Mouse (Mus musculus): ENCODE results near the gene Dnttip1. TPM values are rescaled to one million over a fixed set of nuclear protein-coding genes. Genes with fewer than 3 reads are reported as not detected.
A peak's percentile ranks its signal among the peaks of the same experiment; 100 is the strongest.

Dnttip1 gene
- polyA plus RNA-seq, 1 experiment from 2014 or later: 70.5 TPM

- WGBS: 56% methylated on average over 1 of the region's 1 CpGs
- H3K4me2 ChIP-seq: no peak overlapping the region
These were observed 12.9 kb downstream of the Dnttip1 start for GRCm38 (mm10) chr2:164758692-164759091.

GRCm38 (mm10) chr2:164760059-164760833, 14.5 kb downstream of the Dnttip1 start:
- H3K27me3 ChIP-seq: no peaks in the 10 kb centered on the region
- no peak overlapping the region for H3K27ac ChIP-seq
- no peak overlapping the region for H3K4me2 ChIP-seq
- no peak overlapping the region for H3K9ac ChIP-seq
- H3K4me1 ChIP-seq: no peaks in the 10 kb centered on the region
- 74% methylated on average over 4 of the region's 4 CpGs for WGBS
- ATAC-seq (ENCODE audit: borderline replicate concordance, extremely low read depth, low FRiP score, low TSS enrichment): no peak
- no peak overlapping the region for H3K4me3 ChIP-seq
- H3K36me3 ChIP-seq: peaks cover 92% of the 10 kb centered on the region
- H3K9me3 ChIP-seq: no peaks in the 10 kb centered on the region

More at GRCm38 (mm10) chr2:164758692-164759091, 12.9 kb downstream of the Dnttip1 start:
- Histone ChIP-seq H3K9ac (no peak overlapping the region), H3K9me3 (no peaks in the 10 kb centered on the region), H3K4me3 (no peak overlapping the region), H3K36me3 (peaks cover 99% of the 10 kb centered on the region), H3K4me1 (no peaks in the 10 kb centered on the region), H3K27me3 (no peaks in the 10 kb centered on the region), H3K27ac (no peak overlapping the region)
- ATAC-seq (ENCODE audit: borderline replicate concordance, extremely low read depth, low FRiP score, low TSS enrichment): no peak

GRCm38 (mm10) chr2:164761502-164761901, 15.7 kb downstream of the Dnttip1 start:
- Histone ChIP-seq H3K4me2 (no peak overlapping the region), H3K27me3 (no peaks in the 10 kb centered on the region), H3K9ac (no peak overlapping the region), H3K36me3 (peaks cover 92% of the 10 kb centered on the region), H3K4me1 (no peaks in the 10 kb centered on the region), H3K9me3 (no peaks in the 10 kb centered on the region), H3K4me3 (no peak overlapping the region), H3K27ac (no peak overlapping the region)
- WGBS: 85% methylated on average over 2 of the region's 2 CpGs
- ATAC-seq (ENCODE audit: borderline replicate concordance, extremely low read depth, low FRiP score, low TSS enrichment): peak; percentile 58; the same call in 1 of the 2 replicates

GRCm38 (mm10) chr2:164761971-164762370, 16.2 kb downstream of the Dnttip1 start:
- 98% methylated on average over 4 of the region's 4 CpGs for WGBS
- Histone ChIP-seq H3K4me1 (no peaks in the 10 kb centered on the region), H3K27ac (no peak overlapping the region), H3K4me2 (no peak overlapping the region), H3K36me3 (peaks cover 92% of the 10 kb centered on the region), H3K4me3 (no peak overlapping the region), H3K9ac (no peak overlapping the region), H3K9me3 (no peaks in the 10 kb centered on the region), H3K27me3 (no peaks in the 10 kb centered on the region)
- ATAC-seq (ENCODE audit: borderline replicate concordance, extremely low read depth, low FRiP score, low TSS enrichment): no peak

- H3K4me3 ChIP-seq: no peak overlapping the region
- no peaks in the 10 kb centered on the region for H3K9me3 ChIP-seq
- H3K27me3 ChIP-seq: no peaks in the 10 kb centered on the region
- no peak overlapping the region for H3K27ac ChIP-seq
- no peak overlapping the region for H3K4me2 ChIP-seq
- WGBS: 78% methylated on average over 7 of the region's 7 CpGs
- no peak overlapping the region for H3K9ac ChIP-seq
- no peak for ATAC-seq (ENCODE audit: borderline replicate concordance, extremely low read depth, low FRiP score, low TSS enrichment)
- H3K4me1 ChIP-seq: no peaks in the 10 kb centered on the region
- peaks cover 92% of the 10 kb centered on the region for H3K36me3 ChIP-seq
These were observed 16.8 kb downstream of the Dnttip1 start for GRCm38 (mm10) chr2:164762593-164762992.

GRCm38 (mm10) chr2:164765841-164766240, 20.1 kb downstream of the Dnttip1 start:
- no peak overlapping the region for H3K27ac ChIP-seq
- no peak overlapping the region for H3K9ac ChIP-seq
- H3K4me1 ChIP-seq: peaks cover 6% of the 10 kb centered on the region
- no peaks in the 10 kb centered on the region for H3K27me3 ChIP-seq
- no peaks in the 10 kb centered on the region for H3K9me3 ChIP-seq
- ATAC-seq (ENCODE audit: borderline replicate concordance, extremely low read depth, low FRiP score, low TSS enrichment): no peak
- peaks cover 68% of the 10 kb centered on the region for H3K36me3 ChIP-seq
- whole genome bisulfite sequencing: 67% methylated on average over 3 of the region's 3 CpGs
- no peak overlapping the region for H3K4me3 ChIP-seq
- H3K4me2 ChIP-seq: no peak overlapping the region

GRCm38 (mm10) chr2:164767812-164768540, 22.2 kb downstream of the Dnttip1 start:
- ATAC-seq (ENCODE audit: borderline replicate concordance, extremely low read depth, low FRiP score, low TSS enrichment): no peak
- no peaks in the 10 kb centered on the region for H3K27me3 ChIP-seq
- no peak overlapping the region for H3K4me2 ChIP-seq
- no peak overlapping the region for H3K4me3 ChIP-seq
- H3K9me3 ChIP-seq: no peaks in the 10 kb centered on the region
- peaks cover 65% of the 10 kb centered on the region for H3K36me3 ChIP-seq
- H3K27ac ChIP-seq: 0 out of 2 replicates have a peak overlapping the region, but pooled peaks have one; percentile 0
- 90% methylated on average over 15 of the region's 15 CpGs for WGBS
- H3K9ac ChIP-seq: no peak overlapping the region
- peaks cover 26% of the 10 kb centered on the region for H3K4me1 ChIP-seq

- ATAC-seq (ENCODE audit: borderline replicate concordance, extremely low read depth, low FRiP score, low TSS enrichment): peak; percentile 99
- 1% methylated on average over 53 of the region's 53 CpGs for WGBS
- peaks cover 60% of the 10 kb centered on the region for H3K36me3 ChIP-seq
- peak within 1 kb of the TSS; percentile 88 for H3K4me3 ChIP-seq
- no peaks in the 10 kb centered on the region for H3K27me3 ChIP-seq
- peak within 1 kb of the TSS; percentile 79 for H3K4me2 ChIP-seq
- peaks cover 29% of the 10 kb centered on the region for H3K4me1 ChIP-seq
- H3K27ac ChIP-seq: peak within 1 kb of the TSS; percentile 77
- H3K9me3 ChIP-seq: no peaks in the 10 kb centered on the region
- peak within 1 kb of the TSS; percentile 85 for H3K9ac ChIP-seq
These were observed 23.7 kb downstream of the Dnttip1 start, which contains the start of gene Ube2c for GRCm38 (mm10) chr2:164769258-164770037. Ube2c (plus strand) TSS chr2:164769898.

GRCm38 (mm10) chr2:164770279-164770678, 24.5 kb downstream of the Dnttip1 start:
- WGBS: 2% methylated on average over 15 of the region's 15 CpGs
- H3K4me2 ChIP-seq: peak overlapping the region; percentile 79
- H3K36me3 ChIP-seq: peaks cover 53% of the 10 kb centered on the region
- H3K4me3 ChIP-seq: peak overlapping the region; percentile 88
- H3K9ac ChIP-seq: peak overlapping the region; percentile 85
- peak overlapping the region; percentile 69 for H3K27ac ChIP-seq
- no peaks in the 10 kb centered on the region for H3K27me3 ChIP-seq
- peaks cover 29% of the 10 kb centered on the region for H3K4me1 ChIP-seq
- no peak for ATAC-seq (ENCODE audit: borderline replicate concordance, extremely low read depth, low FRiP score, low TSS enrichment)
- H3K9me3 ChIP-seq: no peaks in the 10 kb centered on the region

GRCm38 (mm10) chr2:164771123-164771522, 25.3 kb downstream of the Dnttip1 start:
- WGBS: 58% methylated on average over 8 of the region's 8 CpGs
- H3K27me3 ChIP-seq: no peaks in the 10 kb centered on the region
- H3K4me2 ChIP-seq: peak overlapping the region; percentile 79
- H3K4me1 ChIP-seq: peaks cover 29% of the 10 kb centered on the region
- peaks cover 44% of the 10 kb centered on the region for H3K36me3 ChIP-seq
- no peaks in the 10 kb centered on the region for H3K9me3 ChIP-seq
- no peak for ATAC-seq (ENCODE audit: borderline replicate concordance, extremely low read depth, low FRiP score, low TSS enrichment)
- H3K27ac ChIP-seq: no peak overlapping the region
- peak overlapping the region; percentile 88 for H3K4me3 ChIP-seq
- peak overlapping the region; percentile 85 for H3K9ac ChIP-seq

- ATAC-seq (ENCODE audit: borderline replicate concordance, extremely low read depth, low FRiP score, low TSS enrichment): no peak
- no peak overlapping the region for H3K4me2 ChIP-seq
- H3K27ac ChIP-seq: 0 out of 2 replicates have a peak overlapping the region, but pooled peaks have one; percentile 15
- no peaks in the 10 kb centered on the region for H3K27me3 ChIP-seq
- WGBS: 72% methylated on average over 14 of the region's 14 CpGs
- no peak overlapping the region for H3K4me3 ChIP-seq
- H3K9ac ChIP-seq: no peak overlapping the region
- H3K4me1 ChIP-seq: peaks cover 29% of the 10 kb centered on the region
- H3K36me3 ChIP-seq: peaks cover 22% of the 10 kb centered on the region
- H3K9me3 ChIP-seq: no peaks in the 10 kb centered on the region
These were observed 27.6 kb downstream of the Dnttip1 start for GRCm38 (mm10) chr2:164773229-164773988.

Data from lung, embryonic 15.5 days (tissue).